In the genomic region with DNA sequence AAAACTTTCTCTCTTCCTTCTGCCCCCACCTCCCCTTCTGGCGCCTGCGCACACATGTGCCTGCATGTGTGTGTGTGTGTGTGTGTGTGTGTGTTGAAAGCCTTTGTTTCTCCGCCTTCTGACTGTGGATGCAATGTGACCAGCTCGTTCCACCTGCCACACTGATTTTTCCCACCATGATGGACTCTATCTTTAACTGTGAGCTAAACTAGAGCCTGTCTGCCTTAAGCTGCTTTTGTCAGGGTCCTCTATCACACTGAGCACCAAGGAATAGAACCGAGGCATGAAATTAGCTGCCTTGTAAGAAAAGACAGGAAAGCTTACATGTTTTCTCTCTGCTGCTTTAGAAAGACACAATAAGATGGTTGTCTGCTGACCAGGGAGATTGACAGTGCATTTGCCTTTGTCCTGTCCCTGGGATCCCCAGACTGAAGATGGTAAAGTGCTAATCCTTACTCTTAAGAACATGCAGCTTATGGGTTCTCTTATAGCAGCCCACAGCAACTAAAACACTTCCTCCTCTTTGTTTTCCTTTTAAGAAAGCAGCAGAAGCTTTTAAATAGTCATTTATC, we compare ENCODE assay signal across 18 mouse cellular contexts.
"Had no signal": no experiment of that assay in that cellular context is flagged by ENCODE, and none has a peak within 500 bp of the region (broad histone marks: within the 10 kb centered on the region; RNA-seq: fewer than 3 reads in every experiment).

No protein-coding gene starts in this region.

- H3K4me1 ChIP-seq: liver, embryonic 13.5 days; neural tube, embryonic 13.5 days; stomach, embryonic 15.5 days had no signal

- H3K9me3 ChIP-seq: liver, embryonic 13.5 days; neural tube, embryonic 13.5 days; stomach, embryonic 15.5 days had no signal

- H3K27ac ChIP-seq: kidney, postnatal 0 days; left cerebral cortex, adult 2 months; liver, embryonic 13.5 days; neural tube, embryonic 13.5 days; stomach, embryonic 15.5 days had no signal

- ATAC-seq: intestine, postnatal 0 days had no signal

- H3K27me3 ChIP-seq: liver, embryonic 13.5 days; neural tube, embryonic 13.5 days; stomach, embryonic 15.5 days had no signal

- H3K36me3 ChIP-seq: liver, embryonic 13.5 days; neural tube, embryonic 13.5 days; stomach, embryonic 15.5 days had no signal

- H3K4me2 ChIP-seq: liver, embryonic 13.5 days; neural tube, embryonic 13.5 days; stomach, embryonic 15.5 days had no signal

- H3K4me3 ChIP-seq: left cerebral cortex, adult 2 months; liver, embryonic 13.5 days; myocyte; neural tube, embryonic 13.5 days; stomach, embryonic 15.5 days had no signal

- H3K9ac ChIP-seq: liver, embryonic 13.5 days; neural tube, embryonic 13.5 days; stomach, embryonic 15.5 days had no signal

- DNase-seq: kidney, adult 2 months; kidney, postnatal 25 days; layer of hippocampus, postnatal 36 days; liver, embryonic 13.5 days; lung, adult 2 months; lung, postnatal 14 days; lung, postnatal 4 days; retina, postnatal 1 day; right cerebral cortex, postnatal 25 days; spleen, adult 18-20 months; thymus, adult 18-20 months; thymus, postnatal 36 days had no signal
